Comparison of ENCODE assay signal across 14 mouse cellular contexts in the genomic region with DNA sequence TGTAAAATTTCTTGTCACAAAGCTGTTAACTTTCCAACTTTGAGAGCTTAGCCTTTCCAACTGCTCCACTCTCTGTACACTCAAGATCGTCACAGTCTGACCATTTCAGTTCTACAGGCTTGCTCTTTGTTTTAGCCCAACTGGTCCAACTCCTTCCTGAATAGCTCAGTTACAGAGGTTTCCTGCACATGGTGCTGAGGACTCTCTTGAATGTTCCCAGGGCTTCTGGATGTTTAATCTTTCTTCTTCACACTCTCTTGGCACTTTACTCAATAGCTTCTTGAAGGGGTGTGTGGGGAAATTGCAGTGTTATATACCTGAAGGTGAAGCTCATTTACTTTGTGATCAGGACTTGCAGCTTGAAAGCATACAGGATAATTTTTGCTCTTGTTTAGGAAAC.
"Had no signal": no experiment of that assay in that cellular context is flagged by ENCODE, and none has a peak within 500 bp of the region (broad histone marks: within the 10 kb centered on the region; RNA-seq: fewer than 3 reads in every experiment).

No protein-coding gene starts in this region.

- H3K9me3 ChIP-seq: liver, embryonic 12.5 days; megakaryocyte, embryonic 14.5 days; midbrain, embryonic 13.5 days; midbrain, embryonic 15.5 days; neural tube, embryonic 12.5 days; stomach, embryonic 15.5 days had no signal

- H3K4me1 ChIP-seq: liver, embryonic 12.5 days; megakaryocyte, embryonic 14.5 days; midbrain, embryonic 15.5 days; stomach, embryonic 15.5 days had no signal

- H3K36me3 ChIP-seq: liver, embryonic 12.5 days; midbrain, embryonic 13.5 days; midbrain, embryonic 15.5 days; neural tube, embryonic 12.5 days; stomach, embryonic 15.5 days had no signal

- H3K4me3 ChIP-seq: liver, embryonic 12.5 days; megakaryocyte, embryonic 14.5 days; midbrain, embryonic 13.5 days; midbrain, embryonic 15.5 days; neural tube, embryonic 12.5 days; stomach, embryonic 15.5 days had no signal

- H3K27ac ChIP-seq: liver, embryonic 12.5 days; liver, embryonic 14.5 days; macrophage; midbrain, embryonic 13.5 days; midbrain, embryonic 15.5 days; neural tube, embryonic 12.5 days; stomach, embryonic 15.5 days; stomach, postnatal 0 days had no signal

- H3K27me3 ChIP-seq: liver, embryonic 12.5 days; megakaryocyte, embryonic 14.5 days; midbrain, embryonic 13.5 days; midbrain, embryonic 15.5 days; neural tube, embryonic 12.5 days; stomach, embryonic 15.5 days had no signal

- ATAC-seq: liver, embryonic 12.5 days; midbrain, embryonic 13.5 days; midbrain, embryonic 15.5 days had no signal

- DNase-seq: right cerebral cortex, postnatal 14 days; thymus, adult 2 months; thymus, postnatal 25 days; thymus, postnatal 4 days had no signal

- H3K4me2 ChIP-seq: liver, embryonic 12.5 days; midbrain, embryonic 11.5 days; midbrain, embryonic 13.5 days; midbrain, embryonic 15.5 days; neural tube, embryonic 12.5 days; stomach, embryonic 15.5 days had no signal

- H3K9ac ChIP-seq: liver, embryonic 12.5 days; liver, embryonic 14.5 days; midbrain, embryonic 13.5 days; midbrain, embryonic 15.5 days; neural tube, embryonic 12.5 days; stomach, embryonic 15.5 days had no signal
